Mouse (Mus musculus): ENCODE results near the gene Kdm6b.

The Kdm6b gene

DNA sequence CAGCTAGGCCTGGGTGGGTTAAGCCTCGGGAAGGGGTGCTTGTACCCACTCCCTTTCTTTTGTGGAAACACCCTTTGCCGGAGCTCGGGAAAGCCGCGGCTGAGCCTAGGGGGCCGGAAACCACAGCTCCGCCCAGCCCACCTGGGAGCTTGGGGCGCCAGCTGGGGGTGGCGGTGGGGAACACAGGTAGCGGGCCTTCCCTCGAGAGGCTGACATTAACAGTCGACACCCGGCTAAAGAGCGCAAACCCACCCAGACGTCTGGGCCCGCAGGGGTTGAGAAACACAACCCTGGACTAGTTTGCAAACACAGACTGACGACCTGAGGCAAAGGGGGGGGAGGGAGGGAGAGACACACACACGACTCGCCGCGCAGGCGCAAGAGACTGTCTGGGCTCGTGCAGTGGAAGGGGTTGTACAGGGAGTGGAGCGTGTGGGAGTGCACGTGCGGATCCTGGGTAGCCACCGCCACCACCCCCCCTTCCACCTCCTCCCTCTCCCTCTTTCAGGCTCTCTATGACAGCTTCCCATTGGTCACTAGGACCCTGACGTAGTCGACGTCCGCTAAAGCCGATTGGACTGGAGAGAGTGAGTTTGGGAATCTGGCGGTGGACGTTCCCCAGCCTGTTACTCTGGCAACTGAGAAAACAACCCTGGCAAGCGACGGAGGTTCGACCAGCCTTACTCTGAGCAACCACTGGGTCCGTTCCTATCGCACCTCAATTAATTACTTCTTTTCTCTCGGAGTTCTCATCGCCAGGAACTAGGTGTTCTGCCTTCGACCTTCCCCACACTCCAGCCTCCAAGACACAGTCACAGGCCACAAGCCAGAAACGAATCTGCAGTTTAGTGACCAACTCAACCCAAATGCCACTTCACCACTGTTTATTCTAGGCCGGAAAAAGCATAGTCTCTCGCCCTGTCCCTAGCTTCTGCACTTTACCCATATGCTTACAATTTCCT is 5.3 kb upstream of the Kdm6b start:
- peak; percentile 98 for DNase-seq

DNA sequence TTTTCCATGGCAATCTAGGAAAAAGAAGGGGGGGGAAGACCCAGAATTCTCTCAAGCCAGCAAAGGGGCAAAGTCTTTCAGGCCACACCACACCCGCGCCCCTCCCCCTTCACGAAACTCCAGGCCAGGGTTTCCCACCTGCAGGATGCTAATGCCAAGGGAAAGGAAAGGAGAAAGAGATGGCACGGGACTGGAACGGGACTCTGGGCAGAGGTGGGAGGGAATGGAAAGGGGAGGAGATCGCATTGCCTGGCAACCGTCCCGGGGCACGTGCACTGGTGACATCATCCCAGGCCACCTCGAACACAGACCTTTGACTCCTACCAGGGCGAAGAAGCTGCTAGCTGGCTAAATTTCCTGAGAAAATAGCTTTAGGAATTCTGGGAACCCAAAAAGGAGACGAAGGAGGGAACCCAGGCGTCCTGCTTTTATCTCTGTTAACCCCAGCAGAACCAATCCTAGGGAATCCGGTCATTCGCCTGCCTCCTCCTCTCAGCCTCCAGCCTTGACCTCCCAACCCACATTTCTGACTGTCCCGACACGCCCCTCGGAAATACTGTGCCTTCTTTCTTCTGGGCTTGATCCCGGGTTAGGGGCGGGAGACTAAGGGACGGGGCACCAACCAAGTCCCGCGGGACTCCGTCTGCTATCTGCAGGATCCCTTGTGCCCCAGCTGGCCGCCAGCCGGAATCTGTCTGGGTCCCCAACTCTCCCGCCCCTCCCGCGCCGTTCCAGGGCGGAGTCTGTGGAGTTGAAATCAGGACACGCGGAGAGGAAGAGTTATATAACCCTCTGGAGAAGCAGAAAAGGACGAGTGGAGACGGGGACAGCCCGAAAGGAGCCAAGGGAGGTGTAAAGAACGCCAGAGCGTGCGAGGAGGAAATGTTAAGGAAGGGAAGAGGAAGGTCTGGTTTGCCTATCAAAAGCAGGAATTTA is 4.2 kb upstream of the Kdm6b start:
- DNase-seq, result peak; percentile 98

DNA sequence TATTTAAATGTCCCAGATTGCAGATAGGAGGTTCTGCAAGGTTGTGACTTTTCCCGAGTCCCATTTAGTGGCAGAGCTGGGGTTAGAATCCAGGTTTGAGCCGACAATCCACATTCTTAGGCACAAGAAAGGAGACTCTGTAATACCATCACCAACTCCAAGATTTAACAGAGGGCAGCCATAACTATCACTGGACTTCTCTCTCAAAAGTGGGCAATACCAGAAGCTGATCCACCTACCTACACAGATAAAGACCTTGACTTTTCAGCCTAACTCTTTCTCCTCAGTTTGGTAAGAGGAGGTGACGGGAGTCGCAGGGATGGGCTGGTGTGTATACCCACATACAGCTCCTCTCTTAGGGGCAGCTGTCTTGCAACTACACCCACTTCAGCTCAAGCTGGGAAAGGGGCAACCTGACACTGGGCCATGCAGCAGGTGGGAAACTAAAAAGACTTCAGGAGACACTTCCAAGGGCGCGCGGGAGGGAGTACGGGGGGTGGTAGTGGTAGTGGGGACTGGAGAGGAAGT is 3.5 kb upstream of the Kdm6b start:
- no peak for DNase-seq

DNA sequence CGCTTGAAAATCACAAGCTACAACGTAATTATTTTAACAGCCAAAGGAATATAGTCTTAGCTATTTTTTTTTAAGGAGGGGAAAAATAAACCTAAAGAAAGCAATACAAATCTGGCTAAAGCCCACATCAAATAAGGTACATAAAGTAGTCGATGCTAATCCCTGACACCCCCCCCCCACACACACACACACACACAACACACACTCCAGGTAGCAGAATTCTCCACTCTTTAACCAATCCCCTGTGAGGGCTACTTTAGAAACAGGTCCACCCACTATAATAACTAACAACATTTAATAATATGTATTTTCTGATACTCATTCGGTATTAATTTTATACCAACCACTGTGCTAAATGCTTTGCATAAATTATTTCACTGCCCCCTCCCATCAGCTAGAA is 3.0 kb upstream of the Kdm6b start:
- DNase-seq, result no peak

DNA sequence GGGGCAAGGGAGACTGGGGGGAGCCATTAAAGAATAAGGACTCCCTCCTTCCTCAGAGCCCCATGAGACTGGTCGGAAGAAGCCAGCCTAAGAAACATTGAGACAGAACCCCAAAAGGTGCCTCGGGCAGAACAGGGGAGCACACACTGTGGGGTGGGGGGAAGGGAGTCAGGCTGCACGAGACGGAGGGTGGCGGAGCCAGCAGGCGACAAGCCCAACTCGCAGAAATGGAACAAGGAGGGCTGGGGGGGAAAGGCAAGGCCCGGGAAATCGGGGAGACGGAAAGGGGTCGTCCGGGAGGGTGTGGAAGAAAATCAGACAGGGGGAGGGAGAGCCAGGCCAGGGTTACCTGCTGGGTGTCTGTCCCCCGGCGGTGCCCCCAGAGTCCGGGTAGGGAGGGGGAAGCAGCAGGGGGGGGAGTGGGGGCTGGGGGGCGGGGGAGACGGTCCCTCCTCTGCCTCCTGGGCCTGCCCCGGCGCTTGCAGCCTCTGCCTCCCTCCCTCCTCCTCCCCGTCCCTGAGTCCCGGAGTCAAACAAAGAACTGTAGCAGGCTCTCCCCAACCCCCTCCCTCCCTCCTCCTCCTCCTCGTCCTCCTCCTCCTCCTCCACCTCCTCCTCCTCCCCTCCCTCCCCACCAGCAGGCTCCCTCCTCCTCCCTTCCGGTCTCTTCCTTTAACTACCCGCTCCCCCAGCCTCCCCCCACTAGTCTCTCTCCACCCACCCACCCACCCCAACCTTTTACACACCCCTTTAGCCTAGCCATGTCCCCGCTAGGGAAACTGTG is 2.4 kb upstream of the Kdm6b start:
- DNase-seq, result peak; percentile 85

DNA sequence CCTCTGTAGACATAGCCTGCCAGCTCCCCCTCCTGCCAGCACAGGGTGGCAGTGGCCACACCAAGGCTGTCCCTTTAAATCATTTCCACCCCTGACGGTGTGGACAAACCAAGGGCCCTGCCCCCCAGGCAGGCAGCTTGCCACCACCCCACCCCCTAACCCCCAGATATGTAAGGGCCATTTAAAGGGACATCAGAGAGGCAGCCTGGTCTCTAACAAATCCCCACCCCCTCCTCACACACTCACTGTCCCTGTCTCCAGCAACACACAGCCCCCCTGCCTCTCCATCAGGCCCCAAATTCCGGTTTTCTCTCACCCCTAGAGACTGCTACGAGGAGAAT is 1.8 kb upstream of the Kdm6b start:
- DNase-seq, result peak; percentile 90

DNA sequence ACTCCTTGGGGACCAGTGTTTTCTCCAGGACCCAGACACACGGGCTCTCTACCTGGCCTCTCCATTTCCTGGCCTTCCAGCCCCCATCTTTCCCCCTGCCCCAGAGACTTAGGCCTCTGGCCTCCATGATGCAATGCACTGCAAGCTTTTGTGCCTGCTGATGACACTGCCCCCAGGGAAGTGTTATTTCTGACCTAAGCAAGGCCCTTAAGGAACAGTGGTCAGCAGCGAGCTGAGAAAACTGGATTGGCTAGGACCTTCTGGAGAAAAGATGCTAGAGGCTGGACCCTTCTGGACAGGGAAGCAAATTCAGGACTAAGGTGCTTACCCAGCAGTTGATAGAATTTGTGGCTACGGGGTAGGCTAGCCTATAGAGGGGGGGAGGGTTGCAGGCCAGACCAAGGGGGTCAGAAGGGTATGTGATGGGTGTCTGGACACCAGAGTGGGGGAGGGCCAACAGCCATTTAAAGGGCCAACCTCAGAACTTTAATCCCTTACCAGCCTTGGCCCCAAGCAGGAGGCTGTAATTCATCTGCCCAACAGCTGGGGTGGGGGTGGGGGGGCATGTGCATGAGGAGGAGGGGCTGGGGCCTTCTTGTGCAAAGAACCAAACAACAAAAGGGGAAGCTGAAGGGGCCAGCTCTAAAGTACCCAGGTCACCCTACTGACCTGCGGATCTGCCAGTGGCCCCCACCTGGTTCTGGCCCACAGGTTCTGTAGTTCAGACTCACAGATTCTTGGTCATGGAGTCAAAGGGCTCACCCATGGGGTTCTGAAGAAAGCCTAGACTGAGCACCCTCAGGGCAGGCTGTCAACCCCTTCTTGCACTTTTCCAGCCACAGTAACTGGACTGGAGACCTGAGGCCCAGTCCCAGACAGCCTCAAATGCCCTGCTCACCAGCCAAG is 1.2 kb upstream of the Kdm6b start:
- peak; percentile 65 for DNase-seq

DNA sequence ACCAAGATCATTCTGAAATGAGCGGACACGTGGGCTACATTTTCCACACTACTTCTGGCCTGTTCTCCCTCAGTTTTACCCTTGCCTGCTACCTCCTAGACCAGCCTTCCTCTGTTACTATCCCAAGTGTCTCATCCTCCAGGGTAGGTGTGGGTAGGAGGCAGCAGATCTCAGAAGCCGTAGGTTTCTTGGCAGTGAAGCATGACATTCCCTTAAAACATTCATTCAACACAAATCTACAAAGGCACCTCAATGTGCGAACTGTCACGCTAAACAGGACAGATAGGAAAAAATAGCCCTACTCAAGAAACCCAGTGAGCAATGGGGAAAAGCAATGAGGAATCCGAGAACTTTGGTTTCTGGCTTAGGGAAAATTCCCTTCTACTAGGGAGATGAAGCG is 927 bp downstream of the Kdm6b start:
- no peak for DNase-seq

DNA sequence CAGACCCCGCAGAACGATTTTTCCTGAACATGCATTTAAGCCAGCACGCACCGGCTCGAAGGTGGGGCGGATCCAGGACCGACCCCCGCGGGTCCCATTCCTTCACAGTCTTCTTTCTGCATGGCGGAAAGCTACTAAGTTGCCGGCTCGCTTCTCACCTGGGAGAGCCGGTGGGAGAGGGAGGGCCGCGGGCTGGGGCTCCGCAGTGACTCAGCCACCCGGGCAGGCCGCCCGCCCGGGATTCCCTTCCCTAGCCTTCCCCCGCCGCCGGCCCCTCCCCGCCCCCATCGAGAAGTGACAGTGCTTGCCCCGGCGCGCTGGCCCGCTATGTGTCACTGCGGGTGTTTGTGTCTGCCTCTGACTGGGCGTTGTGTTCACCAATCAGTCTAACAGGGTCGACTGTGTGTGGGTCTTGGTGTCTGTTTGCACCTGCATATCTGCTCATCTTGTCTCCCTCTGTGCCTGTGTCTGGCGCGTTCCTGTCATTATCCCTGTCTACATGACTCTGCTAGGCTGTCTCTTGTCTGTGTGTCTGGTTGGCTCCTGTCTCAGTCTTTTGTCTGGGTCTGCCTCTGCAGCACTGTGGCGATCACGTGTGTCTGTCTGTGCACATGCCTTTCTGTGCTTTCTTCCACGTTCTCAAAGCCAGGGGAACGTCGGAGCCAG is 1.8 kb downstream of the Kdm6b start:
- no peak for DNase-seq

DNA sequence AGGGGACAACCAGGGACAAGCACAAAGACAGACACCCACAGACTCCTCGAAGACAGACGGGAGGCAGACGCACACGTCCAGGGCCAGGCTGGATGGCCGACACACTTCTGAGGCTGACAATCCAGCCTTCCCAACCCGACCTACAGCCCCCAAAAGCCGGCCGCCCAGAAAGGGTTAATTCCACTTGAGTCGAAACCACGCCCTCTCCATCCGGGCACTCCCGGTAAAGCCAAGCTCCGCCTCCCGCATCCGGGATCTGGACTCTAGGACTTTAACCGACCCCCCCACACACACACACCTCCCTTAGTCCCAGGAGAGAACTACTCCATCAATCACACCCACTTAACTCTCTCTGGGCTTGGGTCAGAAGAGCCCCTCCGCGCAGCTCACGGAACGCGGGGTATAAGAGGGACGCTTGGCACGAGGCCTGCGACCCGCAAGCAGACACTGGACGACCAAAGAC is 2.4 kb downstream of the Kdm6b start:
- DNase-seq, result peak; percentile 94

DNA sequence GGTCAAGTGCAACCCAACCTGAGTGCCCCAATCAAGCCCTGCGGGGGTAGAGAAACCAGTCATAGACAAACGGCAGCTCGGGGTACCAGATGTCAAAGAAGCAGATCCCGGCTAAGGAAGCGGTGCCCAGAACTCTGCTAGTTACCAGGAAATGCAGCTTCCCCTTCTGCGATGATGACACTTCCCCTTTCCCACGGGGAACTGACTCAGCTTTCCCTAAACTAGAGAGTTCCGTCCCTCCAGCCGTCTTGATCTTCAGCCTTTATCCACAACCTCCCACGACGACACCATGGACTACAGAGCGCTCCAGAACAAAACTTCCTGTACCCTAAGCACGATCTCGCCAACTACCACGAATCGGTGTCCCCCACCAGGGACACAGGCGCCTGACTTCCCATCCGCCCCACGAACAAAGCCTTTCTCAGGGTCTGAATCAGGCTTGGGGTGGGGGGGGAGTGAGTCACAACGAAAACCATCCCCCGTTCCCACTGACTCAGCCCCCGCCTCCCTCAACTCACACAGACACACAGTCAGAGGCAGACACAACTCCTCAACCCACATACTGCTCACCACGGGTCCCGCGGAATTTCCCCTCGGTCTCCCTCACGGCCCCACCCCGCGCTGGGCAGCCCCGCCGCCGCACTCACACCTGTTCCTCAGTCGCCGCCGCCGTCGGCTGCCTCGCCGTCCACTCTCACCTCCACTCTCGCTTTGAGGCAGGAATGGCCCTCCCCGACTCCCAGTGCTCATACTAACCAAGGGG is 3.0 kb downstream of the Kdm6b start:
- no peak for DNase-seq

DNA sequence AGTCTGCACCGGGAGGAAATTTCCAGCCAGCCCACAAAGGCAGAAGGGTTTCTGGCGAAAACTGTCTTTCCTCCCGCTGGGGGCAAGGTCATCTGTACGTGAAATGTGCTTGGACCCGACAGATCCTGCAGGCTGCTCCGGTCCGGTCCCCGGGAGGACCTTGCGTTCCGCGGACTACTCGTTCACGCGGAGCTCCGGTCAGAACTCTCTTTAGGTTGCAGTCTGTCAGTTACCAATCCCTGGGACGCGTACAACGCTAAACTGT is 3.5 kb downstream of the Kdm6b start:
- no peak for DNase-seq

DNA sequence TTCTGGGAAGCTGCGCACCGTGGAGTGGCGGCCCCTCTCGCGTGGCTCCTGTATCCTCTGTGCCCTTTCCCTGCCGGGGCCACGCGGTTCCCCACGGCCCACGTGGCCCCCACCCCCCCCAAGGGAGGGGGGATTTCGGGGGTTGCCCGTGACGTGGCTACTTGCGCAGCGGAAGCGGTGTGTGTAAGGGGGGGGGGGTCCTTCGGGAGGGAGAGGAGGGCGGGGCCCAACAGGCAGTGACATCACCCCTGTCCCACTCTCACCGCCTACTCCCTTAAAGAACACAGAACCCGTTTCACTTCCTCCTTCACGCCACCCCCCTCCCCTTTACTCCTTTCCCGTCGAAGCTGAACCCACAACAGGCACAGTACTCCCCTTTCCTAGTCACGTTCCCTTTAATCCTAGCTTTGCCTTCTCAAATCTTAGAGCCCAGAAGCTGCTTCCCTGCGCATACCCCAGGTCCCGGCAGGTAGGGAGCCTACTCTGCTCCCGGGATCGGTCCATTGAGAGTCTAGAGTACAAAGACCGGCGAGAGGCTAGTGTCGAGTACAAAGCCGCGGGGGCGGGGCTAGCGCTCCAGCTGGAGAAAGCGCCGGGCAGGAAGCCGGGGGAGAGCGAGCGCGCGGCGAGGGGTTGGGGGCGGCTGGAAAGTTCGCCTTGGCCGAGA is 4.0 kb downstream of the Kdm6b start:
- DNase-seq, result peak; percentile 85

DNA sequence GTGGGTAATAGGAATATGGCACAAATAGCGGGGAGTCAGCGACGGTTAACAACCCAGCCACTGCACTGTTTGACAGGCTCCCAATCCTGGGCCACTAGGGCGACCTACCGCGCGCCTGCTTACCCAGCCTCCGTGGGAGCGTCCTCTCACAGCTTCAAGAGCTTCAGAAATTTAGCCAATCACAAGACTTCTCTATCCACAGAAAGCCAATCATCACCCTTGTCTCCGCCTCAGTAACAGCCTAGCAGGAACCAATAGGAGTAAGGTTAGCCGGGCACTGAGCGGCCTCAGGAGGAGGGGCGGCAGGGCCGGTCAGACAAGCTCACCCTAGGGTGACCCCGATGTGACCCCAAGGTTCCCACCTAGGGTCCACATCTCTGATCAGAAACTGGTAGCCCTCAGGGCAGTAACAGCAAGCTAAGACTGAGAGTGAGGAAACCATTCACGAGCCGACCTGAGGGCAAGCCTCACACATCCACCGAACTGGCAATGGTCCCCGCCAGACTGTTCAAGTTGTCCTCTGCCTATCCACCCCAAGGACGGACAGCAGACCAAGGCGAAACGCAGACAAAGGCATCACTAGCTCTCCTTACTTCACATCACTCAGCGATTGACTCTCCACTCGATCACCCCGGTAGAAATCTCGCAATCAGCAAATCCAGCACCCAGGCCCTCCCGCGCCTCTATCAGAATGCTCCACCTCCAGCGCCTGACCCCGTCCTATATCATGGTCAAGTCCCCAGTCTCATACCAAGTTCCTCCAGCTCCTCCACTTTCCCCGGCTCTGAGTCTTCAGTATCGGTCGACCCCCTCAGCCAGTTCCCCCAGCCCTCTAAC is 4.7 kb downstream of the Kdm6b start:
- DNase-seq, result peak; percentile 92

DNA sequence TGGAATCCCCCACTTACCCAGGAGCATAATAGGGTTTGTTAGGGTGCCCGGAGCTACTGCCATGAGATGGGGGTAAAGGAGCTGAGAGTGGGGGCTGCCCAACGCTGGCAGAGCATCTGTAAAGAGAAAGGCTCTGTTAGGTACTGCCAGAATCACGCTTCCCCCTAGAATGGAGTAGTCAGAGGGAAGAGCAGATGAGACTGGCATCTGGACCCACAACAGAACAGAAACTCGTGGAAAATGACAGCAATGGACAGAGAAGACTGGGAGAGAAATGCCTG is 5.8 kb downstream of the Kdm6b start:
- peak; percentile 46 for DNase-seq

DNA sequence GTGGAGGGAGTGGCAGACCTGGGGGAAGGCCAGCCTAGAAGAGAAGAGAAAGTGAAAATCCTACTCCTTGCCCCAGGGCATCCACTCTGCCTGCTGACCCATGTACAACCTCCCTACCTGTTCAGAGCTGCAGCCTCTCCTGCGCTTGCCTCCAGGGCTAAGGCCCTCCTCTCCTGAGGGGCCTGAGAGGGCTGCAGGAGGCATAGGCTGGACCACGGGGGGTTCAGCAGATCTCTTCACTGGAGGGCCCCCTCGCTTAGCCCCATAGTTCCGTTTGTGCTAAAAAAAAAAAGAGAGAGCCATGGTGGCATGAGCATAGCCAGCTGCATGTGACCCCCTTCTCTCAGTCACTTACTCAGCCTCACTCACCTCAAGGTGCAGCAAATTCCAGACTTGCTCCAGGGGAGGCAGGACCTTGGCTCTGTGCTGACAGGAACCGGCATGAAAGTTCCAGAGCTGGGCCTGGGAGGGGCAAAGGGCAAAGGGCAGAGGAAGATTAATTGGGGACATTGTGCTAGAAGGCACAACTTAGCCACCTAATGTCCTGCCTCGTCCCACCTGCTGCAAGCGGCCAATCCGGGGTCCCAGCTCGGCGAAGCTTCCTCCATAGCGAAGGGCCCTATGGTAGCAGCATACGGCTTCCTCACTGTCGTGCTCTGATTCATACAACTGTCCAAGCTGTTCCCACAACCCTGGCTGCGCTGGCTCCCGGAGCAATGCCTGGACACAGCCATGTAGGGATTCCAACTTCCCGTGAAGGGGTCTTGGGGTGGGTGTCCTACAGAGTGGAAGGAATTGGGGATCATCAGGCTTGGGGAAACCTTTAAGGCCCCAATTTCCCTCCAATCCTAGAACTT is 6.4 kb downstream of the Kdm6b start:
- peak; percentile 65 for DNase-seq

DNA sequence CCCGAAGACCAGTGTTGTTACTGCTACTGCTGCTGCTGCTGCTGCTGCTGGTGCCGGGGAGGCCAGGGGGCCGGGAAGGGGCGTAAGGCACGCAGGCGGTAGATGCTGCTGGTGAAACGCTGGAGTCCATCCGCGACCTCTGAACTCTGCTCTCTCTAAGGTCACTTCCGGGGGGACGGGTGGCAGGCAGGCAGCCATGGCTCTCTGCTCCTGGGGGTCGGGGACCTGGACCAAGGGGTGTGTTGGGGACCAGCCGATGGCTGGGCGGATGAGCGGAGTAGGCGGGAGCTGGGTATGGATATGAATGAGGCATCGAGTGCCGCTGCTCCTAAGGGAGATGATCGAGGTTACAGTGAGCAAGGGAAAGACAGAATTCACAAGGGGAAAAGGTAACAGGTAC is 7.2 kb downstream of the Kdm6b start:
- DNase-seq, result peak; percentile 64

Measured in cerebellum, adult 9-11 months (tissue).